Mouse (Mus musculus): ENCODE measurements around the gene Prdx3.
A peak's percentile ranks its signal among the peaks of the same experiment; 100 is the strongest.

Gene Prdx3

GRCm38 (mm10) chr19:60860868-60861700 lies 13.3 kb downstream of the Prdx3 start, which contains the start of gene Sfxn4:
Sfxn4 (minus strand) TSS chr19:60861479.
- DNase-seq (ENCODE audit: low read depth), result peak; percentile 94

DNA sequence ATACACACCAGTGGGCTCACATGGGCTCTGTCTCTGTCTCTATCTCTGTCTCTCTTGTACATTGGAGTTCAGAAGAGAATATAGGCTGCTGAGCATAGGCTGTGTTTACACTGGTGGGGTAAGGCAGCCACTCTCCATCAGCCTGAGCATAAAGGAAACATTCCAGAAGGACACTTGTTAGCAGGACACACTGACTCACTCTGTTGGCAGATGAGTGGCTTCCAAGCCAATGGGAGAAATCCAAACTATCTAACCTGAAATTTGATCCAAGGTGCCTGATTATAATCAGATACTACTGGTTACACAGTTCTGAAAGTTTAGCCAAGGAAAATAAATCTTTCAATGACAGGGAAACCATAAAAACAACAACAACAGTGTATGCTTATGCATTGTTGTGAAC lies 28.6 kb downstream of the Prdx3 start:
- DNase-seq (ENCODE audit: low read depth), result no peak

GRCm38 (mm10) chr19:60843324-60843723 lies 31.0 kb downstream of the Prdx3 start:
- DNase-seq (ENCODE audit: low read depth), result no peak

- peak; percentile 84 for DNase-seq (ENCODE audit: low read depth)
These were observed 36.6 kb downstream of the Prdx3 start for GRCm38 (mm10) chr19:60837747-60838146.

DNA sequence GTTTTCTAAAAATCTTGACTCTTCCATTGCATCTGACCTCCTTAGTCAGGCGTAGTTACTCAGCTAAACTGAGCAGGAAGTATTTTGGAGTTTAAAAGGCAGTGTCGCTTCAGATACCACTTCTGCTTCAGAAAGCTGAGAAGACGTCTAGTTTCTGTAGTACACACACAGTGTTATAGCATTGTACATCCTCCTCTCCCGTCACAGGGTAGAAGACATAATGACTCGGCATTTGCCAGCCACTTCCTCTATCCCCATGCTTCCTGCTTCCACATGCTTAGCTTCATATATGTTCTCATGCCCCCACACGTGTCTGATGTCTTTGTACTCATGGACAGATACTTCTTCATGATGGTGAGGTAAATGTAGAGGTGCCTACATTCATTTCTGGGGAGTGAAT lies 55.7 kb downstream of the Prdx3 start:
- DNase-seq (ENCODE audit: low read depth), result no peak

All from induced T-regulatory cell, adult 2 months (primary cell).